Mouse (Mus musculus) brown adipose tissue, adult 24 weeks (tissue): ENCODE results near the gene Ypel5. TPM values are rescaled to one million over a fixed set of nuclear protein-coding genes. Genes with fewer than 3 reads are reported as not detected.

Experiments used
- H3K27ac ChIP-seq: fragments of 200-500 bp; replicated peaks from 2 replicates; pipeline ENCODE4 v1.5.1; 2012; ENCODE audit warnings: low read depth, mild to moderate bottlenecking, low read length
- H3K4me1 ChIP-seq: fragments of 200-500 bp; 2 replicates; pipeline ENCODE4 v1.6.1; 2012; ENCODE audit warnings: low read length, mixed read lengths; ENCODE audit not compliant: control insufficient read depth, insufficient read depth, insufficient read length
- H3K4me3 ChIP-seq: fragments of 200-500 bp; 2 replicates; pipeline ENCODE4 v1.5.1; 2012; ENCODE audit warnings: low read depth, mild to moderate bottlenecking, low read length, moderate library complexity; ENCODE audit not compliant: insufficient read depth
- polyA plus RNA-seq: library from polyadenylated mRNA; stranded (reverse); fragments of >200 nt; gene quantifications from 2 replicates; pipeline ENCODE4 v1.2.4, GENCODE M21; 2012; ENCODE audit not compliant: missing spikeins, insufficient read depth, insufficient read length

Ypel5 gene
- polyA plus RNA-seq, 1 experiment, result 62.5 TPM

- Histone ChIP-seq H3K4me1 (no peaks in the 10 kb centered on the region), H3K4me3 (no peak overlapping the region), H3K27ac (no peak overlapping the region)
These were observed 8.1 kb upstream of the Ypel5 start for GRCm38 (mm10) chr17:72828027-72828678.

GRCm38 (mm10) chr17:72828687-72829086, 7.6 kb upstream of the Ypel5 start:
- Histone ChIP-seq H3K4me3 (no peak overlapping the region), H3K4me1 (no peaks in the 10 kb centered on the region), H3K27ac (no peak overlapping the region)

DNA sequence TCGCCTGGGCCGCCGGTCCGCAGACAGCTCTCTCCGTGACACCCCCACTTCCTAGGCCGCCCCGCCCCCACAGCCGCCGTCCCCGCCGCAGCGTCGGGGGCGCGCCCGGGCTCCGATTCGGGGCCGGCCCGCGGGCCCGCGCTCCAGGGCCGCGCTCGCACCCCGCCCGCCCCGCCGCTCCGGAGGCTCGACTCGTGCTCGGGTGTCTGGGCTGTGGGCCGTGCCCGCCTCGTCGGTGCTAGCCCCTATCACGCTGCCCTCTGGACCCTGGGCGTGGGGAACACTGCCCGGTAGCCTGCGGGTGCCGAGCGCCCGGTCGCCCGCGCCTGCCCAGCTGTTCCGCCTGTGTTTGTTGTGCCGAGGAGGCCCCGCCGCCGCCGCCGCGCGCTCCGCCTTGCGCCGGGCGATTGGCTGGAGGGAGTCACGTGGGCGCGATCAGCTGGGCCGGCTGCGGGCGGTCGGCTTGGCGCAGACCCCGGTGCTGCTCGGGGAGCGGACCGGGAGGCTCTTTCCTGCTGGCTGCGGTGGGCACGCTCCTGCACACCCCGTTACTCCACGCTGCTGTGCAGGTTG, 973 bp downstream of the Ypel5 start:
- Histone ChIP-seq H3K27ac (peak overlapping the region; percentile 87), H3K4me1 (peaks cover 6% of the 10 kb centered on the region), H3K4me3 (peak overlapping the region; percentile 97)

DNA sequence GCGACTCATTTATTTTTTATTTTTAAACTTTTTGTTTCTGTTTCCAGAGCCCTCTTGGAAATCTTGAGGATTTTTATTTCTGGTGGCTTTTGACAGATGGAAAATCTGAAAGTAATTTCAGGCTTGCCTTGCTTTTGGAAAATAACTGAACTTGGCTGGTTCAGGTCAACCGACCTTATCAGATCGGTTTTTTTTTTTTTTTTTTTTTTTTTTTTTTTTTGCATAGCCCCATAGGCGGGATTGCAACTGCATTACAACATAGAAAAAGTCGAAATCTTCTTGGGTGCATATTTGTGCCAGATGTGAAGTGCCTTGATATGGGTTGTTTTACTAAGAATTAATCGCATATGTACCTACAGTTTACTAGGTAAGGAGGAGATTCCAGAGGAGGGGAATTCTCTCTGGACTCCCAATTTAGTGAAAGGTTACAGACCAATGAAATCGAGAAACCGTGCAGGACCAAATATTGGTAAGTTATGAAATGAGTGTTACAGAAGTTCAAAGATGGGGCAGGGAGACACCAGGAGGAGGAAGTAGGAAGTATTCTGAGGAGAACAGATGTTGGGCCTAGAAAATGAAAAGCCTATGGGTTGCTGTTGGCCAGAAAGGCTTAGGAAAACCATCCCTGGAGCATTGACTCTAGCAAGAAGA, 1.7 kb downstream of the Ypel5 start:
- H3K4me1 ChIP-seq, result peaks cover 6% of the 10 kb centered on the region
- H3K27ac ChIP-seq, result peak overlapping the region; percentile 32; the same call in 1 of the 2 replicates
- H3K4me3 ChIP-seq, result peak overlapping the region; percentile 97

- Histone ChIP-seq H3K4me3 (no peak overlapping the region), H3K27ac (no peak overlapping the region), H3K4me1 (peaks cover 6% of the 10 kb centered on the region)
These were observed 2.7 kb downstream of the Ypel5 start for GRCm38 (mm10) chr17:72839000-72839399.

- no peak overlapping the region; the same call in 1 of the 2 replicates for H3K27ac ChIP-seq
- peaks cover 7% of the 10 kb centered on the region for H3K4me1 ChIP-seq
- H3K4me3 ChIP-seq, result no peak overlapping the region
These were observed 8.1 kb downstream of the Ypel5 start for GRCm38 (mm10) chr17:72844393-72844792.

GRCm38 (mm10) chr17:72844949-72845490, 8.8 kb downstream of the Ypel5 start:
- no peak overlapping the region for H3K4me3 ChIP-seq
- peaks cover 7% of the 10 kb centered on the region for H3K4me1 ChIP-seq
- H3K27ac ChIP-seq, result peak overlapping the region; percentile 77

- Histone ChIP-seq H3K4me1 (peaks cover 7% of the 10 kb centered on the region), H3K4me3 (no peak overlapping the region), H3K27ac (peak overlapping the region; percentile 77)
These were observed 9.3 kb downstream of the Ypel5 start for GRCm38 (mm10) chr17:72845521-72845920.

DNA sequence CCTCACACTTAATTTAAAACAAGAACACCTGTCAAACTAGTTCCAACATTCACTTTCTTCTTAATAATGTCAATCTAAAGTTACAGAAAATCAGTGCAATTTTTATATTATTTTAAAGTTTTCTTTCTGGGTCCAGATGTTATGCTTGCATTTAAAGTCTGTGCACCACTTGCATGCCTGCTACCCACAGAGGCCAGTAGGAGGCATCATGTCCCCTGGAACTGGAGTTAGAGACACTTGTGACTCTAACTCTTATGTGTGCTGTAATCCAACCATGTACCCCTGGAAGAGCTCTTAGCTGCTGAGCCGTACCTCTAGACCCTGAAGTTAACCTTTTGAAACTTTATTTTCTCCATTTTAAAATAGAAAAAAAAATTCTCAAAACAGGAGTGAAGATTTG, 19.0 kb downstream of the Ypel5 start:
- Histone ChIP-seq H3K27ac (no peak overlapping the region), H3K4me3 (no peak overlapping the region), H3K4me1 (no peaks in the 10 kb centered on the region)

- H3K4me3 ChIP-seq, result no peak overlapping the region
- H3K27ac ChIP-seq, result no peak overlapping the region
- H3K4me1 ChIP-seq, result no peaks in the 10 kb centered on the region
These were observed 21.7 kb downstream of the Ypel5 start for GRCm38 (mm10) chr17:72857677-72858633.

DNA sequence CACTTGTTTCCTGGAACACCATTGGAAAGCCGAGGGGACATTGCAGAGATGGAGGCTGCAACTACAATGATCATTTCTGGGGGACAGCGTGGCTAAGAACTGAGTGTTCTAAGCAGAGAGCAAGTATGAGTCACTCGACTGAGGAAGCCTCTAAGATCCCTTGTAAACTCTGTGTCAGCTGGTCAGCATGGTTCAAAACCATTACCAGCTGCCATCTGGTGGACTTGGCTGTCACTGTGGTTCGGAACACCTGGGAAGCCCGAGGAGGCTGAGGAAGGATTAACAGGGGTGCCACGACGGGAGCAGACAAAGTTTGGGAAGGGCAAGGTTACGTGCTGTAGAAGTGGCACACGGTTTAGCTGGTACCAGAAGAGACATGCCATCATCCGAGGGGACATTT, 27.0 kb downstream of the Ypel5 start:
- Histone ChIP-seq H3K27ac (no peak overlapping the region), H3K4me3 (no peak overlapping the region), H3K4me1 (no peaks in the 10 kb centered on the region)

DNA sequence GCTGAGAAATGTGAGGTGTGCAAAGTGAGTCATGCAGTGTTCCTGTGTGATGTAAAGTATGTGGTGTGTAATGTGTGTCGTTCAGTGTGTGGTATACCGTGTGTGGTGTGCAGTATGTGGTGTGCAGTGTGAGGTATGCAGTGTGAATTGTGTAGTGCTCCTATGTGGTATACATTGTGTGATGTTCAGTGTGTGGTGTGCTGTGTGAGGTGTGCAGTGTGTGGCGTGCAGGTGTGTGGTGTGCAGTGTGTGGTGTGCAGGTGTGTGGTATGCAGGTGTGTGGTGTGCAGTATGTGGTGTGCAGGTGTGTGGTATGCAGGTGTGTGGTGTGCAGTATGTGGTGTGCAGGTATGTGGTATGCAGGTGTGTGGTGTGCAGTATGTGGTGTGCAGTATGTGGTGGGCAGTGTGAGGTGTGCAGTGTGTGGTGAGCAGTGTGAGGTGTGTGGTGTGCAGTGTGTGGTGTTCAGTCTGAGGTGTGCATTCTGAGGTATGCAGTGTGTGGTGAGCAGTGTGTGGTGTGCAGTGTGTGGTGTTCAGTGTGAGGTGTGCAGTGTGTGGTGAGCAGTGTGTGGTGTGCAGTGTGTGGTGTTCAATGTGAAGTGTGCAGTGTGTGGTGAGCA, 30.5 kb downstream of the Ypel5 start:
- Histone ChIP-seq H3K4me3 (no peak overlapping the region), H3K4me1 (no peaks in the 10 kb centered on the region), H3K27ac (no peak overlapping the region)

DNA sequence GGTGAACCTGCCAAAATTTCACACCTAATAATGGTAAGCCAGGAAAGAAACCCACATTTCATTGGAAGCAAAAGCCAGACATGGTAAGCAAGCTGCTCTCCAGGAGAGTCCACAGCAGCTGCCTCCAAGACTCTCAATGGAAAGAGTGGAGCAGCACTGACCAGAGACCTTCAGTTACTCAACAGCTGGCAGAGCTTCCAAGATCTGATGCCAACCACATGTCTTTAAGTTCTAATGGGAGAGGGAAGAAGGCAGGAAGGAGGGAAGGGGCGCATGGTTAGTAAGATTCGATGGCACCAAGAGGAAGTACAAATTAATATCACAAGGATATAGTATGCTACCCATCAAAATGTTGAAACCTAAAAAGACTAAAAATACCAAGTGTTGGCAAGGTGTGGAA, 31.9 kb downstream of the Ypel5 start:
- no peak overlapping the region for H3K27ac ChIP-seq
- no peak overlapping the region for H3K4me3 ChIP-seq
- no peaks in the 10 kb centered on the region for H3K4me1 ChIP-seq

DNA sequence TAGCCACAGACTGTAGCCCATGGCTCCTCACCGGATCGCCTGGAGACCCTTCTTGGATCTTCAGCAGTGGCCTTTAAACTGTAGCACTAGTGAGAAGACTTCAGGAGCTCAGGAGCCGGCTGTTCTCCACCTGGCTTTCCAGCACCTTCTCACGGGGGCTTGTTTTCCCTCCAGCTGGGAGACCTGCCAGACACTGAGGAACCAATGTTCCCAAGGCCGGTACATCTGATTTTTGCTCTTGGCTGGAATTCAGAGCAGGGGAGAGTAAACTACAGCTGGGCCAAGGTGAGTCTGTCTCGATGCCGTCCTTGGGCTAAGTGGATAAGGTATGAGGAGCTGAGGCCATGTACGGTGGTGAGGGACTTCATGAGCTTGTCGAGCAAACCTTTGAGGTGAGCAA, 42.7 kb downstream of the Ypel5 start:
- H3K27ac ChIP-seq, result no peak overlapping the region
- H3K4me3 ChIP-seq, result no peak overlapping the region
- H3K4me1 ChIP-seq, result 0 out of 2 replicates have a peak, but pooled peaks cover 5% of the 10 kb centered on the region
